In genomic region chr10:85128453-85128852, GRCm38 (mm10) we compare ENCODE assay signal across 8 mouse cellular contexts. TPM values are rescaled to one million over a fixed set of nuclear protein-coding genes. Genes with fewer than 3 reads are reported as not detected.
DNase-seq lines count a peak whose midpoint lies in the region; ATAC-seq and TF ChIP-seq lines count a peak whose summit lies in the region.

No protein-coding gene starts in this region.

- no peak overlapping the region; the same call in 1 of the 2 replicates for H3K9ac ChIP-seq in embryonic facial prominence, embryonic 11.5 days (replicated peaks; ENCODE audit: low read length)
- peak overlapping the region; percentile 38 for H3K9ac ChIP-seq in hindbrain, embryonic 14.5 days
- H3K9ac ChIP-seq in liver, adult 2 months (ENCODE audit: low read depth, low read length): no peak overlapping the region
- H3K9ac ChIP-seq in midbrain, postnatal 0 days (replicated peaks; ENCODE audit: low read length, poor library complexity, severe bottlenecking): no peak overlapping the region

- no peak for TF ChIP-seq POLR2A in liver, adult 2 months (IDR thresholded peaks at IDR 0.05; ENCODE audit: extremely low read depth, insufficient read depth, low read length)

- H3K36me3 ChIP-seq in embryonic facial prominence, embryonic 11.5 days (replicated peaks; ENCODE audit: control insufficient read depth, insufficient read depth, low read depth, low read length): no peaks in the 10 kb centered on the region
- peaks cover 29% of the 10 kb centered on the region for H3K36me3 ChIP-seq in hindbrain, embryonic 14.5 days (replicated peaks; ENCODE audit: control insufficient read depth, insufficient read depth)
- peaks cover 6% of the 10 kb centered on the region; the same call in 1 of the 2 replicates for H3K36me3 ChIP-seq in liver, adult 2 months (ENCODE audit: control insufficient read depth, insufficient read depth, low read length)
- peaks cover 10% of the 10 kb centered on the region for H3K36me3 ChIP-seq in midbrain, postnatal 0 days (ENCODE audit: insufficient read depth, low read length)

- H3K4me2 ChIP-seq in embryonic facial prominence, embryonic 11.5 days (ENCODE audit: low read depth, low read length): peak overlapping the region; percentile 50
- peak overlapping the region; percentile 72 for H3K4me2 ChIP-seq in hindbrain, embryonic 14.5 days (replicated peaks)
- H3K4me2 ChIP-seq in midbrain, postnatal 0 days (ENCODE audit: low read depth, low read length, poor library complexity, severe bottlenecking): peak overlapping the region; percentile 73

- no peak overlapping the region for H3K27ac ChIP-seq in embryonic facial prominence, embryonic 11.5 days (replicated peaks; ENCODE audit: low read depth, low read length)
- no peak overlapping the region; the same call in 1 of the 2 replicates for H3K27ac ChIP-seq in hindbrain, embryonic 14.5 days
- H3K27ac ChIP-seq in liver, adult 2 months (replicated peaks; ENCODE audit: insufficient read depth, low read depth, low read length): no peak overlapping the region
- peak overlapping the region; percentile 21; the same call in 1 of the 2 replicates for H3K27ac ChIP-seq in midbrain, postnatal 0 days (ENCODE audit: low read depth, low read length)

- DNase-seq in heart, adult 11 months: peak; percentile 88
- no peak for DNase-seq in heart, postnatal 14 days
- peak; percentile 48 for DNase-seq in embryonic facial prominence, embryonic 11.5 days (ENCODE audit: low spot score)
- no peak for DNase-seq in hindbrain, embryonic 14.5 days (ENCODE audit: low spot score)
- DNase-seq in liver, adult 2 months (ENCODE audit: extremely low read depth, low read depth, low spot score): peak; percentile 37
- no peak for DNase-seq in midbrain, postnatal 0 days (ENCODE audit: low spot score)
- no peak for DNase-seq in layer of hippocampus, postnatal 36 days
- no peak for DNase-seq in right cerebral cortex, postnatal 10 days (ENCODE audit: low spot score in 2 of 2)

- peak overlapping the region; percentile 55 for H3K4me3 ChIP-seq in embryonic facial prominence, embryonic 11.5 days (ENCODE audit: low read depth, low read length)
- H3K4me3 ChIP-seq in hindbrain, embryonic 14.5 days (replicated peaks; ENCODE audit: low read length): peak overlapping the region; percentile 55
- H3K4me3 ChIP-seq in liver, adult 2 months (ENCODE audit: insufficient read depth, low read depth, low read length): no peak overlapping the region
- peak overlapping the region; percentile 59 for H3K4me3 ChIP-seq in midbrain, postnatal 0 days (ENCODE audit: low read depth, low read length)

- TF ChIP-seq CTCF in liver, adult 2 months (IDR thresholded peaks at IDR 0.05; ENCODE audit: low read depth, low read length): no peak
- TF ChIP-seq CTCF in midbrain, postnatal 0 days (IDR thresholded peaks at IDR 0.05): no peak

- intact Hi-C loops in heart, postnatal 14 days (cut with DNase I): no loop called here

- WGBS in embryonic facial prominence, embryonic 11.5 days: 22% methylated on average over 7 of the region's 7 CpGs
- 22% methylated on average over 7 of the region's 7 CpGs for WGBS in hindbrain, embryonic 14.5 days
- 14% methylated on average over 7 of the region's 7 CpGs for WGBS in liver, adult 2 months
- WGBS in midbrain, postnatal 0 days: 19% methylated on average over 7 of the region's 7 CpGs

- H3K9me3 ChIP-seq in embryonic facial prominence, embryonic 11.5 days (replicated peaks; ENCODE audit: control insufficient read depth, low read length): no peaks in the 10 kb centered on the region
- H3K9me3 ChIP-seq in hindbrain, embryonic 14.5 days (ENCODE audit: control insufficient read depth, low read length): no peaks in the 10 kb centered on the region
- no peaks in the 10 kb centered on the region for H3K9me3 ChIP-seq in midbrain, postnatal 0 days (ENCODE audit: low read length)

- H3K79me2 ChIP-seq in liver, adult 2 months (ENCODE audit: control insufficient read depth, insufficient read depth, low read length): no peaks in the 10 kb centered on the region

- no peaks in the 10 kb centered on the region for H3K27me3 ChIP-seq in embryonic facial prominence, embryonic 11.5 days (ENCODE audit: control insufficient read depth, insufficient read depth, low read length)
- no peaks in the 10 kb centered on the region for H3K27me3 ChIP-seq in hindbrain, embryonic 14.5 days (ENCODE audit: control insufficient read depth, insufficient read depth, low read length)
- no peaks in the 10 kb centered on the region for H3K27me3 ChIP-seq in liver, adult 2 months (ENCODE audit: control insufficient read depth, insufficient read depth, low read length)
- no peaks in the 10 kb centered on the region for H3K27me3 ChIP-seq in midbrain, postnatal 0 days (ENCODE audit: insufficient read depth, low read length)

- no peaks in the 10 kb centered on the region for H3K4me1 ChIP-seq in embryonic facial prominence, embryonic 11.5 days (ENCODE audit: control insufficient read depth, insufficient read depth, low read length)
- peaks cover 21% of the 10 kb centered on the region for H3K4me1 ChIP-seq in hindbrain, embryonic 14.5 days (replicated peaks; ENCODE audit: control insufficient read depth, insufficient read depth, low read length)
- H3K4me1 ChIP-seq in liver, adult 2 months (ENCODE audit: control insufficient read depth, insufficient read depth, low read length): no peaks in the 10 kb centered on the region
- H3K4me1 ChIP-seq in midbrain, postnatal 0 days (ENCODE audit: insufficient read depth, low read length): peaks cover 10% of the 10 kb centered on the region; the same call in 1 of the 2 replicates

- ATAC-seq in embryonic facial prominence, embryonic 11.5 days (replicated peaks; ENCODE audit: insufficient number of reproducible peaks, low FRiP score, low TSS enrichment, low read depth): peak; percentile 14; the same call in 1 of the 2 replicates
- no peak for ATAC-seq in hindbrain, embryonic 14.5 days (ENCODE audit: low FRiP score)
- ATAC-seq in midbrain, postnatal 0 days (ENCODE audit: low FRiP score): peak; percentile 10; the same call in 1 of the 2 replicates

RNA-seq across cellular contexts. Expression of gene Mterf2, which starts 0.6 kb away (rescaled TPM):
- total RNA-seq in heart, postnatal 14 days (2021): 10 to 100 TPM; 14.2 to 16.1 TPM
- polyA plus RNA-seq in embryonic facial prominence, embryonic 11.5 days (2014; fragmentation: Nextera tagmentation; extraction: Ambion mirVana): 33.3 and 36.0 TPM in 2 replicates
- polyA plus RNA-seq in hindbrain, embryonic 14.5 days (2014; fragmentation: Nextera tagmentation; extraction: Ambion mirVana): 28.0 and 32.7 TPM in 2 replicates
- 8.4 and 9.6 TPM in 2 replicates for total RNA-seq in liver, adult 2 months (2014; rRNA removed)
- 1.0 and 1.9 TPM in 2 replicates for polyA plus RNA-seq in liver, adult 2 months (2012; rRNA removed)
- 32.7 and 39.5 TPM in 2 replicates for total RNA-seq in midbrain, postnatal 0 days (2014; rRNA removed)
- polyA plus RNA-seq in midbrain, postnatal 0 days (2015; fragmentation: Nextera tagmentation; extraction: Ambion mirVana): 19.8 and 21.3 TPM in 2 replicates
- 10 to 100 TPM; 16.0 to 18.9 TPM for total RNA-seq in layer of hippocampus, postnatal 36 days (2021)

RNA-seq across cellular contexts. Expression of gene Tmem263, which starts 26.0 kb away (rescaled TPM):
- total RNA-seq in heart, postnatal 14 days (2021): 10 to 100 TPM; 17.5 to 19.5 TPM
- polyA plus RNA-seq in embryonic facial prominence, embryonic 11.5 days (2014; fragmentation: Nextera tagmentation; extraction: Ambion mirVana): 75.0 and 81.6 TPM in 2 replicates
- polyA plus RNA-seq in hindbrain, embryonic 14.5 days (2014; fragmentation: Nextera tagmentation; extraction: Ambion mirVana): 45.2 and 51.7 TPM in 2 replicates
- total RNA-seq in liver, adult 2 months (2014; rRNA removed): 5.5 and 5.7 TPM in 2 replicates
- polyA plus RNA-seq in liver, adult 2 months (2012; rRNA removed): 2.3 and 3.3 TPM in 2 replicates
- 29.6 and 33.5 TPM in 2 replicates for total RNA-seq in midbrain, postnatal 0 days (2014; rRNA removed)
- polyA plus RNA-seq in midbrain, postnatal 0 days (2015; fragmentation: Nextera tagmentation; extraction: Ambion mirVana): 44.2 and 46.5 TPM in 2 replicates
- 10 to 100 TPM; 28.9 to 32.8 TPM for total RNA-seq in layer of hippocampus, postnatal 36 days (2021)

RNA-seq across cellular contexts. Expression of gene Fhl4, which starts 26.2 kb away (rescaled TPM):
- total RNA-seq in heart, postnatal 14 days (2021): under 1 TPM; 0.41 to 0.50 TPM
- polyA plus RNA-seq in embryonic facial prominence, embryonic 11.5 days (2014; fragmentation: Nextera tagmentation; extraction: Ambion mirVana): 1.1 and 1.2 TPM in 2 replicates
- polyA plus RNA-seq in hindbrain, embryonic 14.5 days (2014; fragmentation: Nextera tagmentation; extraction: Ambion mirVana): 2.1 and 2.3 TPM in 2 replicates
- total RNA-seq in liver, adult 2 months (2014; rRNA removed): 0.13 and 0.18 TPM in 2 replicates
- 0.02 TPM in 1 of 2 replicates, not detected in the other for polyA plus RNA-seq in liver, adult 2 months (2012; rRNA removed)
- 1.7 and 2.0 TPM in 2 replicates for total RNA-seq in midbrain, postnatal 0 days (2014; rRNA removed)
- polyA plus RNA-seq in midbrain, postnatal 0 days (2015; fragmentation: Nextera tagmentation; extraction: Ambion mirVana): 2.1 TPM in 2 replicates
- total RNA-seq in layer of hippocampus, postnatal 36 days (2021): 1 to 10 TPM; 1.0 to 1.5 TPM

RNA-seq across cellular contexts. Expression of gene Cry1, which starts 56.4 kb away (rescaled TPM):
- 10 to 100 TPM; 13.4 to 15.3 TPM for total RNA-seq in heart, postnatal 14 days (2021)
- 33.6 and 34.0 TPM in 2 replicates for polyA plus RNA-seq in embryonic facial prominence, embryonic 11.5 days (2014; fragmentation: Nextera tagmentation; extraction: Ambion mirVana)
- polyA plus RNA-seq in hindbrain, embryonic 14.5 days (2014; fragmentation: Nextera tagmentation; extraction: Ambion mirVana): 32.9 and 40.1 TPM in 2 replicates
- 1.9 and 3.0 TPM in 2 replicates for total RNA-seq in liver, adult 2 months (2014; rRNA removed)
- polyA plus RNA-seq in liver, adult 2 months (2012; rRNA removed): 5.2 and 27.1 TPM in 2 replicates
- total RNA-seq in midbrain, postnatal 0 days (2014; rRNA removed): 22.1 and 27.8 TPM in 2 replicates
- 30.9 and 34.8 TPM in 2 replicates for polyA plus RNA-seq in midbrain, postnatal 0 days (2015; fragmentation: Nextera tagmentation; extraction: Ambion mirVana)
- total RNA-seq in layer of hippocampus, postnatal 36 days (2021): 10 to 100 TPM; 13.4 TPM

Comparison
In these comparisons a context has a peak if more than half of its experiments do, and no peak if none do; other contexts are left out.
1. DNase-seq: peak in heart, adult 11 months (single experiment), embryonic facial prominence, embryonic 11.5 days (single experiment) and liver, adult 2 months (single experiment); none in heart, postnatal 14 days (0 of 2), hindbrain, embryonic 14.5 days (single experiment), midbrain, postnatal 0 days (single experiment), layer of hippocampus, postnatal 36 days (0 of 2) and right cerebral cortex, postnatal 10 days (0 of 2).
2. Peak in every context shown above with its lines, with median percentiles within 50 percentile points of each other: H3K4me2 ChIP-seq.